Mouse (Mus musculus): ENCODE measurements around the gene Grm7. TPM values are rescaled to one million over a fixed set of nuclear protein-coding genes. Genes with fewer than 3 reads are reported as not detected.

Gene Grm7
- polyA plus RNA-seq, 1 experiment from 2014 or later, result 0.57 TPM

- no peak overlapping the region for H3K9ac ChIP-seq
- H3K4me2 ChIP-seq, result no peak overlapping the region
- no peaks in the 10 kb centered on the region for H3K4me1 ChIP-seq (replicated peaks)
- no peaks in the 10 kb centered on the region for H3K27me3 ChIP-seq
- H3K27ac ChIP-seq, result no peak overlapping the region
- no peaks in the 10 kb centered on the region for H3K36me3 ChIP-seq
- 0 out of 2 replicates have a peak, but pooled peaks have one; percentile 27 for ATAC-seq (replicated peaks; ENCODE audit: insufficient number of reproducible peaks, insufficient read depth, low FRiP score, low read depth)
- no peak overlapping the region for H3K4me3 ChIP-seq
- 53% methylated on average over 2 of the region's 2 CpGs for WGBS
- H3K9me3 ChIP-seq (replicated peaks), result no peaks in the 10 kb centered on the region
Observed at GRCm38 (mm10) chr6:111584851-111585250, 939.5 kb downstream of the Grm7 start.

GRCm38 (mm10) chr6:111587572-111587971 lies 942.2 kb downstream of the Grm7 start:
- Histone ChIP-seq H3K27ac (no peak overlapping the region), H3K9ac (no peak overlapping the region), H3K4me1 (replicated peaks) (no peaks in the 10 kb centered on the region), H3K36me3 (no peaks in the 10 kb centered on the region), H3K27me3 (no peaks in the 10 kb centered on the region), H3K9me3 (replicated peaks) (no peaks in the 10 kb centered on the region), H3K4me3 (no peak overlapping the region), H3K4me2 (no peak overlapping the region)
- no peak for ATAC-seq (replicated peaks; ENCODE audit: insufficient number of reproducible peaks, insufficient read depth, low FRiP score, low read depth)
- 62% methylated on average over 3 of the region's 3 CpGs for WGBS

- no peak for ATAC-seq (replicated peaks; ENCODE audit: insufficient number of reproducible peaks, insufficient read depth, low FRiP score, low read depth)
- Histone ChIP-seq H3K9ac (no peak overlapping the region), H3K4me1 (replicated peaks) (no peaks in the 10 kb centered on the region), H3K36me3 (no peaks in the 10 kb centered on the region), H3K4me2 (no peak overlapping the region), H3K27me3 (no peaks in the 10 kb centered on the region), H3K9me3 (replicated peaks) (no peaks in the 10 kb centered on the region), H3K4me3 (no peak overlapping the region), H3K27ac (no peak overlapping the region)
- 80% methylated on average over 4 of the region's 4 CpGs for WGBS
Observed at GRCm38 (mm10) chr6:111601892-111602654, 956.7 kb downstream of the Grm7 start.

GRCm38 (mm10) chr6:111610396-111610795 lies 965.0 kb downstream of the Grm7 start:
- H3K9me3 ChIP-seq (replicated peaks), result no peaks in the 10 kb centered on the region
- H3K9ac ChIP-seq, result no peak overlapping the region
- WGBS, result 72% methylated on average over 3 of the region's 3 CpGs
- H3K4me2 ChIP-seq, result no peak overlapping the region
- no peak for ATAC-seq (replicated peaks; ENCODE audit: insufficient number of reproducible peaks, insufficient read depth, low FRiP score, low read depth)
- H3K27ac ChIP-seq, result no peak overlapping the region
- H3K36me3 ChIP-seq, result no peaks in the 10 kb centered on the region
- H3K4me1 ChIP-seq (replicated peaks), result peaks cover 3% of the 10 kb centered on the region; the same call in 1 of the 2 replicates
- no peak overlapping the region for H3K4me3 ChIP-seq
- no peaks in the 10 kb centered on the region for H3K27me3 ChIP-seq

GRCm38 (mm10) chr6:111613834-111614233 lies 968.5 kb downstream of the Grm7 start:
- H3K4me3 ChIP-seq, result no peak overlapping the region
- H3K9ac ChIP-seq, result no peak overlapping the region
- H3K27ac ChIP-seq, result no peak overlapping the region
- no peaks in the 10 kb centered on the region for H3K27me3 ChIP-seq
- no peaks in the 10 kb centered on the region for H3K9me3 ChIP-seq (replicated peaks)
- no peaks in the 10 kb centered on the region for H3K36me3 ChIP-seq
- H3K4me1 ChIP-seq (replicated peaks), result peaks cover 3% of the 10 kb centered on the region; the same call in 1 of the 2 replicates
- no peak for ATAC-seq (replicated peaks; ENCODE audit: insufficient number of reproducible peaks, insufficient read depth, low FRiP score, low read depth)
- no peak overlapping the region for H3K4me2 ChIP-seq

Measured in heart, embryonic 15.5 days (tissue).